Mouse (Mus musculus) midbrain, embryonic 11.5 days (tissue): Measurements from ENCODE around the gene Frmd4a. TPM values are rescaled to one million over a fixed set of nuclear protein-coding genes. Genes with fewer than 3 reads are reported as not detected.

Experiments used
- ATAC-seq: fragments of 200-750 bp; cut with Nextera tagmentation; 2 replicates; pipeline ENCODE4 v1.8.0; 2017; ENCODE audit warnings: moderate TSS enrichment, moderate library complexity; ENCODE audit not compliant: low FRiP score
- DNase-seq: peaks from one replicate; pipeline ENCODE4 v3.0.0; 2015; ENCODE audit warnings: low spot score; ENCODE audit errors: missing footprints
- H3K27ac ChIP-seq: fragments of 300-500 bp; sonication (generic); 2 replicates; pipeline ENCODE4 v1.5.1; 2014; ENCODE audit warnings: low read depth, low read length
- H3K27me3 ChIP-seq: fragments of 300-500 bp; sonication (generic); 2 replicates; pipeline ENCODE4 v1.6.1; 2014; ENCODE audit warnings: mild to moderate bottlenecking, low read length, moderate library complexity, mixed read lengths; ENCODE audit not compliant: control insufficient read depth, insufficient read depth
- H3K36me3 ChIP-seq: fragments of 300-500 bp; sonication (generic); 2 replicates; pipeline ENCODE4 v1.6.1; 2014; ENCODE audit warnings: mild to moderate bottlenecking, low read length, moderate library complexity, mixed read lengths; ENCODE audit not compliant: control insufficient read depth, insufficient read depth
- H3K4me1 ChIP-seq: fragments of 300-500 bp; sonication (generic); 2 replicates; pipeline ENCODE4 v1.6.1; 2014; ENCODE audit warnings: low read length; ENCODE audit not compliant: control insufficient read depth, insufficient read depth
- H3K4me2 ChIP-seq: fragments of 300-500 bp; sonication (generic); 2 replicates; pipeline ENCODE4 v1.6.1; 2014; ENCODE audit warnings: mild to moderate bottlenecking, moderate library complexity
- H3K4me3 ChIP-seq: fragments of 300-500 bp; sonication (generic); 2 replicates; pipeline ENCODE4 v1.5.1; 2014; ENCODE audit warnings: low read depth, low read length
- H3K9ac ChIP-seq: fragments of 300-500 bp; sonication (generic); 2 replicates; pipeline ENCODE4 v1.6.1; 2014; ENCODE audit warnings: low read length
- H3K9me3 ChIP-seq: fragments of 300-500 bp; sonication (generic); 2 replicates; pipeline ENCODE4 v1.6.1; 2016; ENCODE audit warnings: low read length; ENCODE audit not compliant: control insufficient read depth
- WGBS: fragments of 180-500 bp; shearing (Covaris S2); extraction: QIAGEN DNeasy Blood & Tissue Kit; methylation state at CpG from one replicate; pipeline ENCODE4 v1.1.7; 2014; 5-methylcytosine and 5-hydroxymethylcytosine counted together
- polyA plus RNA-seq: library from polyadenylated mRNA; unstranded; fragments of >200 nt; fragmentation: Nextera tagmentation; extraction: Ambion mirVana; gene quantifications from 2 replicates; pipeline ENCODE4 v1.2.1, GENCODE M21; 2014

The Frmd4a gene
- polyA plus RNA-seq, 1 experiment from 2014 or later, result 35.2 TPM

DNA sequence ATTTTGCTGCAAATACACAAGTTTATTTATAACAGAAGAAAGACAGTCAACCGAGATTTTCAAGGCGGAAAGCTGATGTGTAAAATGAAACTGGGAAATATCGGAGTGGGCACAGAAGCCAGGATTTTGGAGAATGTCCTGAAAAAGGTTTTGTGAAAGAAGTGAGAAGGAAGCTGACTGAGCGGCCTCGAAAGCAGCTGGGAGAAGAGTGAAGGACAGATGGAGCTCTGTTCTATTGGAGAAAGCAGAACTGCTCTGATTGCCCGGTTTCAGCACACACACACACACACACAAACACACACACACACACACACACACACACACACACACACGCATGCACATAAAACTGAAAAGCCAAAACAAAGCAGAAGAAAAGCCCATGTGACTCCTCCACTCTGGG is 249.9 kb downstream of the Frmd4a start:
- no peak overlapping the region for H3K27ac ChIP-seq
- H3K9me3 ChIP-seq, result no peaks in the 10 kb centered on the region
- ATAC-seq (no peak), DNase-seq (no peak)
- H3K4me3 ChIP-seq, result no peak overlapping the region
- 89% methylated on average over 7 of the region's 7 CpGs for WGBS
- no peaks in the 10 kb centered on the region for H3K27me3 ChIP-seq
- no peak overlapping the region for H3K4me2 ChIP-seq
- no peaks in the 10 kb centered on the region for H3K4me1 ChIP-seq
- no peaks in the 10 kb centered on the region for H3K36me3 ChIP-seq
- H3K9ac ChIP-seq, result no peak overlapping the region

DNA sequence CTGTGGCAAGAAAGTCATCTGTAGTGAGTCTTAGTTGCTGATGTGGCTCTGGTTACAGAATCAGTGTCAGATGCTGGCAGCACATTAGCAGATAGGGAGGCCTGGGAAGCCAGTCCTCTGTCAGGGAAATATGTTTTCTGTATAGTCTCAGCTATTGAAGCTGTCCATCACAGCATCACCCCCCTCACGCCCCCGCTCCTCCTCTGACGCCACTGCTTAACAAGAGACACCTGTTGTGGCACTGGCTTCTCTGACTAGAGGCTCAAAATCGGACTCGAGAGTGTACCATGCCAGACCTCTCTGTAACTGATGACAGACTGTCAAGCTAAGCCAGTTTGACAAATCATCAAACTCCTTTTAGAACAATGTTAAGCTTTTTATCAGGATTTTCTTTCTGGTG is 265.3 kb downstream of the Frmd4a start:
- H3K27me3 ChIP-seq, result no peaks in the 10 kb centered on the region
- WGBS, result 68% methylated on average over 5 of the region's 5 CpGs
- no peak overlapping the region for H3K4me3 ChIP-seq
- H3K27ac ChIP-seq, result no peak overlapping the region
- ATAC-seq (no peak), DNase-seq (no peak)
- no peaks in the 10 kb centered on the region for H3K9me3 ChIP-seq
- H3K4me1 ChIP-seq, result peaks cover 5% of the 10 kb centered on the region; the same call in 1 of the 2 replicates
- no peak overlapping the region for H3K4me2 ChIP-seq
- H3K9ac ChIP-seq, result no peak overlapping the region
- H3K36me3 ChIP-seq, result no peaks in the 10 kb centered on the region

DNA sequence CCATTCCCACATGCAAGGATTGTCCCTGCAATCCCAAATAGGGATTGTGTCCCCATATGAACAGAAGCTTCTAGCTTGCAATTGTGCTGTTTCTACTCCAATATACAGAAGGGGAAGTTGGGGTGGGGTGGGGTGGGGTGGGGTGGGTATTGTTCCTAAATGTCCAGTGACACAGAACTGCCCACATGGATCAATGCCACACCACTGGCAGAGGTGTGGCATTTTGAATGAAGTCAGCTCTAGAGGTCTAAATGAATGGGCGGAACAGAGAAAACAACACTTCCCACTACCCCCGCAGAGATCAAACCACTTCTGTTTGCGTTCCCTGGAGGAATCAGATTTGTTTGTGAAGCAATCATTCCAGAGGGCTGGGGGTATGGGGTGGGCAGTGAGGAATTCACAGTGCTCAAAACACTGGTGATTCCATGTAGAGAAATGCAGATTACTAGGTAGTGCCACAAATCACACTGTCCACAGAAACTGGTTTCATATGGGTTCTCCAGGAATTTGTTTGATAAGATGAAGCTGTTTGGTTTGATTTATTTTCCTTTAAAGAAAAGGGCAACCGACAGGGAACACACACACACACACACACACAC is 268.3 kb downstream of the Frmd4a start:
- no peak for ATAC-seq
- Histone ChIP-seq H3K36me3 (no peaks in the 10 kb centered on the region), H3K9me3 (no peaks in the 10 kb centered on the region), H3K27me3 (no peaks in the 10 kb centered on the region), H3K9ac (no peak overlapping the region), H3K4me3 (no peak overlapping the region), H3K4me2 (no peak overlapping the region), H3K4me1 (peaks cover 5% of the 10 kb centered on the region; the same call in 1 of the 2 replicates), H3K27ac (no peak overlapping the region)
- DNase-seq, result no peak
- WGBS, result 52% methylated on average over 4 of the region's 4 CpGs

DNA sequence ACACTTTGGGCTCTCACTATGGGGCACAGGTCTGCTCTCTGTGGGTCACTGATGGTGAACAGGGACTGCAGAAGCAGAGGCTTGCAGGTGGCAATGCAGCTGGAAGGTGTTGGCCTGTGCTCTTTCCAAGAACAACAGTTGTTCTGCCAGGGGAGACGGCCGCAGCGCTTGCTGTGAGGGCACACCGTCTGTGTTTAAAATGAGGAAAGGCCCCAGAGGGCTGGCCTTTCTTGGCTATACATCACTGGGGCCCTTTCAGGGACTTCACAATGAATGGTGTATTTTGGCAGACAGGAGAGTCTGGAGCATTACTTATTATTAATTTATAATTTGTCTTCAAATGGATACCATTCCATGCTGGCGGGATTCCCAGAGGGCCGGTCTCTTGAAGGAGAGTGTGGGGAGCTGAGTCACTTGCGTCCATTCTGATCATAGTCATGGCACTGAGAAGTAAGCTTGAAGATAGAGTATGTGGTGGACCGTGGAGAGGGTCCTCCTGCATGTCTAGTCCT is 268.9 kb downstream of the Frmd4a start:
- Histone ChIP-seq H3K27me3 (no peaks in the 10 kb centered on the region), H3K4me2 (no peak overlapping the region), H3K27ac (no peak overlapping the region), H3K36me3 (no peaks in the 10 kb centered on the region), H3K9me3 (no peaks in the 10 kb centered on the region), H3K4me3 (no peak overlapping the region), H3K4me1 (peaks cover 5% of the 10 kb centered on the region; the same call in 1 of the 2 replicates), H3K9ac (no peak overlapping the region)
- DNase-seq (no peak), ATAC-seq (no peak)
- WGBS, result 71% methylated on average over 8 of the region's 8 CpGs

DNA sequence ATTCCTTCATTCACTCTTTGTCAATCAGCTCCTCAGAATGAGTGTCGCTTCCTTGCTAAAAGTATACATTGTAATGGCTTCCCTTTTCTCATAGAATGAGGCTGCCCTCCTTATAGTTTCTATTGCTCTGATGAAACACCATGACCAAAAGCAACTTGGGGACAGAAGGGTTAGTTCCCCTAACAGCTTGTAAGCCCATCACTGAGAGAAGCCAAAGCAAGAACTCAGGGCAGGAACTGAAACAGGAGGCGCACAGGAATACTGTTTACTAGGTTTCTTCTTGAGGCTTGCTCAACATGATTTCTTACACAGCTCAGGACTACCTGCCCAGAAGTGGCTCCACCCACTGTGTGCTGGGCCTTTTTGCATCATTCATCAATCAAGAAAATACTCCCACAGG is 273.0 kb downstream of the Frmd4a start:
- H3K9me3 ChIP-seq, result no peaks in the 10 kb centered on the region
- H3K4me2 ChIP-seq, result no peak overlapping the region
- no peak overlapping the region for H3K4me3 ChIP-seq
- no peak overlapping the region for H3K9ac ChIP-seq
- H3K27me3 ChIP-seq, result no peaks in the 10 kb centered on the region
- H3K36me3 ChIP-seq, result no peaks in the 10 kb centered on the region
- ATAC-seq, result no peak
- 94% methylated on average over 2 of the region's 2 CpGs for WGBS
- H3K4me1 ChIP-seq, result peaks cover 5% of the 10 kb centered on the region; the same call in 1 of the 2 replicates
- DNase-seq, result no peak
- H3K27ac ChIP-seq, result no peak overlapping the region

DNA sequence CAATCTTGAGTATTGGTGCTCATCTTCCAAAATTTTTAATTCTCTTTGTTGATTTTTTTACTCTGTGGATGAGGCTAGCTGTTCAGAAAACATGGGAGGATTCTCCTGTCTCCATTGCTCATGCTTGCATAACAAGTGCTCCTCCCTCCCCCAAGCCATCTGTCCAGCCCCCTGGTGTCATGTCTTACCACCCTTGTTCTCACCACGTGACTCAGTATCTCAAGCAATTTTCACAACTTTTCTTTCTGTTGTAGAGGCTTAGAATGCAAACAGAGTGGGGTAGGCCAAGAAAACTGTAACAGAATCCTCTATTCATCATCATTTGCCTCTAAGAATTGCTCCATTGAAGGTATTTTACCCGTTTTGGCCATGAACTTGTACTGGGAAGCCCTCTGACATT is 273.6 kb downstream of the Frmd4a start:
- no peaks in the 10 kb centered on the region for H3K27me3 ChIP-seq
- no peak overlapping the region for H3K9ac ChIP-seq
- H3K27ac ChIP-seq, result no peak overlapping the region
- no peaks in the 10 kb centered on the region for H3K9me3 ChIP-seq
- H3K4me2 ChIP-seq, result no peak overlapping the region
- no peak overlapping the region for H3K4me3 ChIP-seq
- peaks cover 2% of the 10 kb centered on the region; the same call in 1 of the 2 replicates for H3K4me1 ChIP-seq
- 65% methylated on average over 2 of the region's 2 CpGs for WGBS
- no peak for DNase-seq
- no peaks in the 10 kb centered on the region for H3K36me3 ChIP-seq
- ATAC-seq, result no peak

DNA sequence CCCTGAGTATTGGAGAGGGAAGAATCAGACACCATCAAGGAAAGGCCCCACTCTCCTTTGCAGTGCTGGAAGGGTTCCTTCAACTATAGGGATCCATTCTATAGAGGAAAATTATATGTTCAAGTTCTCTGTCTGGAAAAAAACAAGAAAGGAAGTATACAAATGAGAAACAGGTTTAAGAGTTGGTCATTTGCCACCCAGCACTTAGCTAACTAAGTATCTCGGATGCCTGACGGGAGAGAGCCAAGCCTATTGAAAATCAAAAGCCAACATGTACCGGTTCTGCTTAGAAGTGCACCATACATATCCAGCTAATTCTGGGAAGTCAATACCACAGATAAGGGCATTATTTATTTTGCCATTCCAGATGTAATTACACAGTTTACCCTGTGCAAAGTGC is 274.2 kb downstream of the Frmd4a start:
- DNase-seq (no peak), ATAC-seq (no peak)
- no peaks in the 10 kb centered on the region for H3K9me3 ChIP-seq
- no peak overlapping the region for H3K4me3 ChIP-seq
- H3K27me3 ChIP-seq, result no peaks in the 10 kb centered on the region
- H3K9ac ChIP-seq, result no peak overlapping the region
- H3K27ac ChIP-seq, result no peak overlapping the region
- H3K4me1 ChIP-seq, result 0 out of 2 replicates have a peak, but pooled peaks cover under 1% of the 10 kb centered on the region
- no peaks in the 10 kb centered on the region for H3K36me3 ChIP-seq
- 99% methylated on average over 3 of the region's 3 CpGs for WGBS
- H3K4me2 ChIP-seq, result no peak overlapping the region

DNA sequence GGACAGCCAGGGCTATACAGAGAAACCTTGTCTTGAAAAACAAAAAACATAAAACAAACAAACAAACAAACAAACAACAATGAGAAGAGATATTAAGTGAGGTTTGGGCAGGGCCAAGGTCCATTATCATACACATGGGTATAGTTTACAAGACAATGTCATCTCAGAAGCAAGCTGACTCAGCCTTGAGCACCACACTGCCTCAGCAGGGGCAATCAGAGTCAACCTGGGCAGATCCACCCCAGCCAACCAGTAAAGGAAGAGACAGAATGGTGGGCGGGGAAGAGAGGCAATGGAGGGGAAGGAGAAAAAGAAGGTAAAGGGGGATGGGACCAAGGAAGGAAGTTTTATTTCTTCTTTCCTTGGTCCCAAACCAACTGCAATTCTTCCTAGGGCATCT is 276.2 kb downstream of the Frmd4a start:
- no peak overlapping the region for H3K27ac ChIP-seq
- H3K36me3 ChIP-seq, result no peaks in the 10 kb centered on the region
- H3K27me3 ChIP-seq, result no peaks in the 10 kb centered on the region
- H3K4me1 ChIP-seq, result peaks cover 6% of the 10 kb centered on the region
- H3K9ac ChIP-seq, result no peak overlapping the region
- no peak overlapping the region for H3K4me2 ChIP-seq
- ATAC-seq, result no peak
- 80% methylated on average over 1 of the region's 1 CpGs for WGBS
- H3K9me3 ChIP-seq, result no peaks in the 10 kb centered on the region
- H3K4me3 ChIP-seq, result no peak overlapping the region
- no peak for DNase-seq

DNA sequence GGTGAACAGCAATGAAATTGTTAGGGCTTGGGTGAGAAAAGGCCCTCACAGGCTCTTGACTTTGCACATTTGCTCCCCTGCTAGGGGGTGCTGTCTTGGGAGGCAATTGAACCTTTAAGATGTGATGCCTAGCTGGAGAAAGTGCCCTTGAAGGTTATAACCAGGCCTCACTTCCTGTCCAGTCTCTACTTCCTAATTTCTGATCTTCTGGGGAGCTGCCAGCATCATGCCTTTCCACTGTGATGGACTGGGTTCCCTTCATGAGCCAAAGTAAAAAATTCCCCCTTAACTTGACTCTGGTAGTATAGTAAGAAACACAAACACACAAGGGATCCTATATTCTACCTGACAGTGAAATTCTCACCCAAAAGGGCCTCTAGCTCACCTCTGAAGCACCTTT is 278.1 kb downstream of the Frmd4a start:
- Histone ChIP-seq H3K9ac (no peak overlapping the region), H3K4me3 (no peak overlapping the region), H3K4me1 (peaks cover 20% of the 10 kb centered on the region), H3K9me3 (no peaks in the 10 kb centered on the region), H3K4me2 (no peak overlapping the region), H3K27me3 (no peaks in the 10 kb centered on the region), H3K36me3 (no peaks in the 10 kb centered on the region), H3K27ac (no peak overlapping the region)
- no peak for ATAC-seq
- DNase-seq, result no peak
